Mouse (Mus musculus) ES-E14 (cell line): Measurements from ENCODE around the gene Sec24b. TPM values are rescaled to one million over a fixed set of nuclear protein-coding genes. Genes with fewer than 3 reads are reported as not detected.

Experiments used
- DNase-seq: peaks from one replicate; pipeline ENCODE4 v3.0.0-alpha.2; 2013; ENCODE audit warnings: low read depth, low spot score
- H3K27ac ChIP-seq: 2 replicates; pipeline ENCODE4 v1.5.1; 2012; ENCODE audit warnings: low read depth, mild to moderate bottlenecking, low read length, moderate library complexity, mixed read lengths; ENCODE audit not compliant: poor library complexity, insufficient read depth, severe bottlenecking
- H3K36me3 ChIP-seq: 2 replicates; pipeline ENCODE4 v1.6.1; 2012; ENCODE audit warnings: mild to moderate bottlenecking, low read length, moderate library complexity, mixed read lengths; ENCODE audit not compliant: control insufficient read depth, poor library complexity, insufficient read depth, severe bottlenecking
- H3K4me1 ChIP-seq, 2 experiments: fragments of 150-350 bp in 1 of 2; sonication (generic) in 1 of 2; 2 replicates each; pipeline ENCODE4 v1.6.1; 2012; ENCODE audit warnings: low read length in 2 of 2, mild to moderate bottlenecking in 1 of 2, mixed read lengths in 1 of 2; ENCODE audit not compliant: control insufficient read depth in 2 of 2, insufficient read depth in 2 of 2, poor library complexity in 1 of 2
- H3K4me3 ChIP-seq, 2 experiments: fragments of 150-350 bp in 1 of 2; sonication (generic) in 1 of 2; 2 replicates each; pipeline ENCODE4 v1.5.1; 2012; ENCODE audit warnings: low read length in 2 of 2, low read depth in 1 of 2, mild to moderate bottlenecking in 1 of 2, mixed read lengths in 1 of 2; ENCODE audit not compliant: insufficient read depth in 1 of 2, poor library complexity in 1 of 2, severe bottlenecking in 1 of 2
- H3K9ac ChIP-seq: 2 replicates; pipeline ENCODE4 v1.6.1; 2012; ENCODE audit warnings: low read depth, mild to moderate bottlenecking, low read length, mixed read lengths; ENCODE audit not compliant: poor library complexity, insufficient read depth, severe bottlenecking
- H3K9me3 ChIP-seq: fragments of 150-350 bp; sonication (generic); 2 replicates; pipeline ENCODE4 v1.6.1; 2012; ENCODE audit warnings: low read depth, mild to moderate bottlenecking, low read length; ENCODE audit not compliant: control insufficient read depth, insufficient read depth
- CHD2 ChIP-seq: IDR thresholded peaks from 2 replicates; pipeline ENCODE4 v1.6.1; 2014; ENCODE audit warnings: mild to moderate bottlenecking, low read depth, low read length, inconsistent platforms
- HCFC1 ChIP-seq: IDR thresholded peaks from 2 replicates; pipeline ENCODE4 v1.6.1; 2012; ENCODE audit warnings: low read length, inconsistent platforms, borderline replicate concordance; ENCODE audit not compliant: insufficient read depth
- MAFK ChIP-seq: IDR thresholded peaks from 2 replicates; pipeline ENCODE4 v1.6.1; 2014; ENCODE audit warnings: mild to moderate bottlenecking, low read depth, low read length, inconsistent platforms; ENCODE audit not compliant: insufficient read depth
- ZC3H11A ChIP-seq: IDR thresholded peaks from 2 replicates; pipeline ENCODE4 v1.6.1; 2012; ENCODE audit warnings: low read depth, mild to moderate bottlenecking, inconsistent platforms, low read length, borderline replicate concordance
- ZNF384 ChIP-seq: IDR thresholded peaks from 2 replicates; pipeline ENCODE4 v1.6.1; 2012; ENCODE audit warnings: low read depth, low read length, inconsistent platforms
- in situ Hi-C, 2 experiments: fragments of 600-800 bp; cut with MboI; formaldehyde crosslinking; loops; one replicate each; pipeline ENCODE4 v1.15.1; 2025; ENCODE audit warnings: low sequenced_read_pairs in 2 of 2, inconsistent platforms in 1 of 2; ENCODE audit not compliant: unreplicated experiment in 2 of 2
- total RNA-seq: library from RNA; depleted of rRNA; stranded (reverse); fragments of 300-350 nt; gene quantifications from 2 replicates; pipeline ENCODE4 v1.2.3, GENCODE M21; 2012

Sec24b gene
- total RNA-seq, 1 experiment: 39.6 TPM

DNA sequence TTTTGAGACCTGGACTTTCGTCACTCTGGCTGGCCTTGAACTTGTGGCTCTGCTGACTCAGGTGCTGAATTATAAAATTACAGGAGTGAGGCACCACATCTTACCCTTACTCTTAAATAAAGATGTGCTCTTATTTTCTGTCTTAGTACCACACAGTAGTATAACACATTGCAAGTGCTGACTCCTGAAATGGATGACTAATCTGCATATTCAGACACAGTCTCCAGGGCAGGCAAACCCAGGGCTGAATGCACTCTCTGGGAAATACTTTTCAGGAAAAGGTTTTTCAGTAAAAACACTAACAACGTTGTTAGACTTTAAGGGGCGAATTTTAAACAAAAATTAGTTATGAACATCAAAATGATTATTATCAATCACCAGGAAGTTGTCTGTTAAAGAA, 64.0 kb downstream of the Sec24b start:
- DNase-seq: no peak
- no peak overlapping the region for H3K9ac ChIP-seq
- TF ChIP-seq MAFK: no peak
- no peak for TF ChIP-seq ZNF384
- TF ChIP-seq CHD2: no peak
- no peak for TF ChIP-seq HCFC1
- TF ChIP-seq ZC3H11A: no peak
- in situ Hi-C loops: no loop called here
- H3K36me3 ChIP-seq: peaks cover 21% of the 10 kb centered on the region
- no peak overlapping the region for H3K4me3 ChIP-seq
- H3K4me1 ChIP-seq: no peaks in the 10 kb centered on the region
- no peaks in the 10 kb centered on the region for H3K9me3 ChIP-seq
- H3K27ac ChIP-seq: no peak overlapping the region

GRCm38 (mm10) chr3:129987297-129987696, 74.1 kb downstream of the Sec24b start:
- in situ Hi-C loops: no loop called here
- no peak for DNase-seq
- Histone ChIP-seq H3K36me3 (peaks cover 40% of the 10 kb centered on the region), H3K4me3 (no peak overlapping the region), H3K27ac (no peak overlapping the region), H3K9ac (no peak overlapping the region), H3K4me1 (no peaks in the 10 kb centered on the region), H3K9me3 (no peaks in the 10 kb centered on the region)
- TF ChIP-seq CHD2 (no peak), ZC3H11A (no peak), ZNF384 (no peak), HCFC1 (no peak), MAFK (no peak)

DNA sequence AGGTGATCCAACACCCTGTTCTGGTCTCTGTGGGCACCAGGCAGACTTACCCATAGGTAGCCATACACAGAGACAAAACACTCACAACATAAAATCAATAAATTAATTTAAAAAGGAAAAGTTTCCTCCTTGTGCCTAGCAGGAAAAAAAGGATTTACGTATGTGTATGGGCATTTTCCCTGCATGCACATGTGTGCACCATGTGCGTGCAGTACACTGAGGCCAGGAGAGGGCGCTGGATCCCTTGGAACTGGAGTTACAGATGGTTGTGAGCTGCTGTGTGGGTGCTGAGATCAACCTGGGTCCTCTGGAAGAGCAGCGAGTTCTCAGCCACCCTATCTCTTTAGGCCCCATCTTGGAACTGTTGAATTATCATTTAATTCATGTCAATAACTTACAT, 76.0 kb downstream of the Sec24b start:
- Histone ChIP-seq H3K4me3 (no peak overlapping the region), H3K9ac (no peak overlapping the region), H3K4me1 (no peaks in the 10 kb centered on the region), H3K9me3 (no peaks in the 10 kb centered on the region), H3K27ac (no peak overlapping the region), H3K36me3 (peaks cover 36% of the 10 kb centered on the region)
- TF ChIP-seq HCFC1: no peak
- TF ChIP-seq CHD2: no peak
- TF ChIP-seq ZNF384: no peak
- TF ChIP-seq ZC3H11A: no peak
- no peak for TF ChIP-seq MAFK
- no peak for DNase-seq
- in situ Hi-C loops: no loop called here

- Histone ChIP-seq H3K9ac (no peak overlapping the region), H3K4me1 (no peaks in the 10 kb centered on the region), H3K4me3 (no peak overlapping the region), H3K27ac (no peak overlapping the region), H3K9me3 (no peaks in the 10 kb centered on the region), H3K36me3 (peaks cover 34% of the 10 kb centered on the region)
- no peak for TF ChIP-seq MAFK
- no peak for TF ChIP-seq ZC3H11A
- TF ChIP-seq ZNF384: no peak
- TF ChIP-seq HCFC1: no peak
- TF ChIP-seq CHD2: no peak
- in situ Hi-C loops: no loop called here
- DNase-seq: no peak
Observed at GRCm38 (mm10) chr3:129984797-129985196, 76.6 kb downstream of the Sec24b start.

DNA sequence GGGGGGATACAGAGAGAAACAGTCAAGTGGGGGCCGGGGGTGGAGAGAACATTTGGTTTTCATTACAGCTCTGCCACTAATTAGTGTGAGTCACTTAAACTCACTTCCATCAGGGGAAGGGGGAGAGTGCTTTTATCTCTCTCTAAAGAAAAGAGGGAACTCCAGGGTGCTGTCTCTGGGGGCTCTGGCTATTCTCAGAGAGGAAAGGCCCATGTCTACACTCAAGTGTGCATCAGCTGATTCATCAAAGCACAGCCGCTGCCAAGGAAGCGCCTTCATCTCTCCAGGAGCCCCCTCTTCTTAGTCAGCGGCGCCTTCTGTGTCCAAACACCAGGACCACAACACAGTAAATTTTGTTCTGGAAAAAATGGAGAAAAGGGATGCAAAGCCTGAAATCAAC, 79.1 kb downstream of the Sec24b start:
- Histone ChIP-seq H3K27ac (no peak overlapping the region), H3K36me3 (peaks cover 19% of the 10 kb centered on the region), H3K4me1 (no peaks in the 10 kb centered on the region), H3K4me3 (no peak overlapping the region), H3K9ac (no peak overlapping the region), H3K9me3 (no peaks in the 10 kb centered on the region)
- DNase-seq: no peak
- in situ Hi-C loops: no loop called here
- TF ChIP-seq ZC3H11A (no peak), ZNF384 (no peak)
